Mouse (Mus musculus): ENCODE results near the gene Gpd1l.

DNA sequence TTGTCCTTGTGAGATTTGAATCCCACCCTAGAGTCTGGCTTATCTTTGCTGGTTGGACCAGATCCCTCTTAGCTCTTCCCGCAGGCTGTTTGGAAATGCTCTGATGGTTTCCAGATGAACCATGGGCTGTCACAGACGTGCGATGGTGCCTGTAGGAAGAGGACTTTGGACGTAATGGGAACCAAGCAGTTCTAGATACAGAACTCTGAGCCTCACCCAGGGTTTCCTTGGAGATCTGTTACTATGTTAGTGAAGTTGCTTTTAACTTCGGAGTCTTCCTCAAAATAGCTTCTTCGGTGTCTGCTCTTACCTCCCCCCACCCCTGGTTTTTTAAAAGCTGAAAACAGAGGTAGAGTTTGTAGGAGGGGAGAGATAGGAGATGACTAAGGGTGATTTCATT lies 46.2 kb upstream of the Gpd1l start:
- no peak for TF ChIP-seq CTCF (IDR thresholded peaks at IDR 0.05; ENCODE audit: low read depth)
- TF ChIP-seq EP300 (IDR thresholded peaks at IDR 0.05; ENCODE audit: low read depth): no peak

Measured in liver, embryonic 14.5 days (tissue).